Mouse (Mus musculus) cerebellum, postnatal 10 days (tissue): ENCODE results near the gene Fcho2.

Experiments used
- DNase-seq, 2 experiments: peaks; one replicate each; pipeline ENCODE4 v3.0.0; 2021; ENCODE audit warnings: mixed read lengths in 2 of 2

The Fcho2 gene

DNA sequence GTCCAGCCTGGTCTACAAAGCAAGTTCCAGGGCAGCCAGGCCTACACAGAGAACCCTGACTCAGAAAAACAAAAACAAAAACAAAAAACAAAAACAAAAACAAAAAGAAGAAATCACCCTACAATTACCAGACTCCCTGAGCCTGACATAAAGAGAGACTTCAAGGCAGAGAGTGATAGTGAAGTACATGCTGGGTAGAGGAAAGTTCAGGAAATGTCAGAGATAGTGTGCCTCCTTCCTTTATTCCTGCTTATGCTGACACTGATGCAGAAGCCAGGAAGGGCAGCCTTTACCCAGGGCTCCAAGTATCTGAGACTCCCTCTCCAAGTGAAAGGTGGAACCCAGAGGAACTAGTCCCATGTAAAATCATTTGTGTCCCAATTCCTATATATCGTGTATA lies 10.8 kb downstream of the Fcho2 start:
- DNase-seq: no peak

DNA sequence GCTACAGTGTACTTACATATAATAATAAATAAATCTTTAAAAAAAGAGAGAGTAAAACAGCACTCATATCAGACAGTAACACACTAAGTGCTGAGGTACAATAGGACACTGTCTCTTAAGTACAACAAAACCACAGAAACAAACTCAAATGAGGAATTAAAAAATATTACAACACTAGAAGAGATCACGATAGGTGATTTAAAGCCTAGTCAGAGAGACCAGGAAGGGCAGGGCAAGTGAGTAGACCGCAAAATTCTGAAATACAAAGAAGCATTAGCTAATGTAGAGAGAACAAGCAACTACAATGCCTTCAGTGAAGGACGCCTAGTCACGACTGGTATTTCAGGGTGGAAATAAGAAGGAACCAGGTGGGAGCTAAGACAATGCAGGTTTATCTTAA lies 11.6 kb downstream of the Fcho2 start:
- no peak for DNase-seq

DNA sequence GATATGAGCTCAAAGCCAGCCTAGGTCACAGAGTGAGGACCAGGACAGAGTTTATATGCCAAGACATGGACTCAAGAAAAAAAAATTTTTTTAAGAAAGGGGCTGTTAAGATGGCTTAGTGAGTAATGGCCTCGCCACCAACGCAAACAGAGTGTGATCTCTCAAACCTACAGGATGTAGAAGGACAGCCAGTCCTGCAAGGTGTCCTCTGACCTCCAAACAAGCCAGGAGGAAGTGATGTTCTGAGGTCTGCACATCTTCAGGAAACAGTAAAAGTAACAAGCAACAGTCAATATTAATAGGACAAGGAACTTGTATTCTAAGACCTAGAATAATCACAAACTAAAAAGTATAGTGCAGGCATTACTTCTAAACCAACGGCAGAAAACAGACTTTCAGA lies 12.3 kb downstream of the Fcho2 start:
- no peak for DNase-seq

DNA sequence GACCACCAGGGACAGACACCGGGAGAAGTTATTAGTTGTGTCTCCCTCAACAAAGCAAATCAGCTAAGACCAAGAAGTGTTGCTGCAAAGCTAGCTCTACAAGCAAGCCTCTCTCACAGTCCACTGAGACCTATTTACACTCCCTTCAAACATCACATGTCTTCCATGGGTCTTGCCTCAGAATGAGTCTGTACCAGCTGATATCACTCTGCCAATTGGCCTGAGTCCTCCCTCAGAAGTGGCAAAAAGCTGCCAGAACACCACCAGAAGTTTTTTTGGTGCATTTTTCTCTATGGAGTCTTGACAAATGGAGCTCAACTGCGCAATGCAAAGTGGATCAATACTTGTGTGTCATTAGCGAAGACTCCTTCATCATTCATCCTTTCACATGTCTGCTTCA lies 19.7 kb downstream of the Fcho2 start:
- no peak for DNase-seq

DNA sequence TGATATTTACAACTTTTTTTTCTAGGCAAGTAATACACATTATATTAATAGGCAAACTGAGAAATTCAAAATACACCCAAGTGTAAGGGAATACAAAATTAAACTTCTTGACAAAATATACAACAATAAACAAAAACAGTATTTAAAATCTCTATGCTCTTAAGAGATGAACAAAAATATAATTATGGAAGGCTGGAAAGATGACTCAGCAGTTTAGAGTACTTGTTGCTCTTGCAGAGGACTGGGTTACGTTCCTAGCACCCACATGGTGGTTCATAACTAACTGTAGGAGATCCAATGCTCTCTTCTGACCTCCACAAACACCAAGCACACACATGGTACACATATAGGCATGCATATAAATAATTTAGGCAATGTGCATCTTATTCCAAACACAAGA lies 22.4 kb downstream of the Fcho2 start:
- DNase-seq: no peak

DNA sequence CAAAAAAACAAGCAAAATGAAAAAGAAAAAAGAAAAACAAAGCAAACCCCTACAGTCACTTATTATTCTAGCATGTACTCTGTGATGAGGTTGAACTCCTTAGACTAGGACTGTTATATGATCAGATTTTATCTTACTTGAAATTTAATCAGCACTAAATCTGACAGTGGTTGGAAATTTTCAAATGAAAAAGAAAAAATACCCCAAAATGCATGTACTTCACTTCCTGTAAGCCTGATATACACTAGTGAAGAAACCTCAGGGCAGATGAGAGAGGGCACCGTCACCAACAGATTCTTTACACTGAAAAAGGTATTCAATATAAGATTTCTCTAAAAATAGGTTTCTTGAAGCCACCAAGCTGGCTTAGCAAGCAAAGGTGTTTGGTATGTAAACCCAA lies 23.6 kb downstream of the Fcho2 start:
- no peak for DNase-seq

DNA sequence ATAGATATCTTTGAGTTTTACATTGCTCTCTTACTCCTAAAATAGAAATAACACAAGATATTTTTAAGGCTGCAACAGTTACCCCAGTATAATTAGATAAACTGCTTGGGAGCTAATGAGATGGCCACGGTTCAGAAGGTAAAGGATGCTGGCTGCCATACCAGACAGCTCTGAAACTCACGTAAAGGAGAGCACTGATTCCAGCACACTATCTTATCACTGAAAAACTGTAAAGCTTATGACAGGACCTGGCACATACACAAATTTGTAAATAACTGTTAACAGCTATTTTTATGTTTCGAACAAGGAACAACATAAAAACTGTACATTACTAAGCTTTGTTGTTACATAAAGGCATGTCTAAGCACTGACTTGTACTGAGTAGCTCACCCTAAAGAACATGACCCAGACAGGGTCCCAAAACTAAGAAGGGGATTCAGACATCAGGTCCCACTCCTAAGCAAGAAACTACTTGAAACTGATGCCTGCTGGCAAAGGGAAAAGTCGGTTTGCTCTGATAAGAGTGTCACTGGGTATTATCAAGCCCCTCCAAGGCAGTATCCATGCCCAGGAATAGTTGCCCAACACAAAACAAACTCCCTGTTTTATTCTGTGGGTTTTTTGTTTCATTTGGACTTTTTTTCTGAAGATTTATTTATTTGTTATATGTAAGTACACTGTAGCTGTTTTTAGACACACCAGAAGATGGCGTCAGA lies 28.1 kb downstream of the Fcho2 start:
- no peak for DNase-seq

DNA sequence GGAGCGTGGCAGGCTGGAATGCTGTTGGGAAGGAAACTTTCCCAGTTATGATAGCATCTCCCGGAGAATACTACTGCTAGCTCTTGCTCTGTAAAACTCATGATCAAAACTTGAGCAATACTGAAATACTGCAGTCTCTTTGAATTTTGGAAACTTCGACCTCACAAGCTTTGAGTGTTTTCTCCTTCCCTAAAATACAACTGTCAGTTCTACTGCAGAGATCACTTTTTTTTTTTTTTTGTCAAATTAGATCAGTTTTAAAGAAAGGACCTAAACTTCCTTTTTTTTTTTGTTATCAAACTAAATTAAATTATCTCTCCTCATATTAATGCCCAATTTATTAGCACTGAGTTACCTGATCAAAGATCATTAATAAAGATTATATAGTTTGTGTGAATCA lies 37.3 kb downstream of the Fcho2 start:
- no peak for DNase-seq

DNA sequence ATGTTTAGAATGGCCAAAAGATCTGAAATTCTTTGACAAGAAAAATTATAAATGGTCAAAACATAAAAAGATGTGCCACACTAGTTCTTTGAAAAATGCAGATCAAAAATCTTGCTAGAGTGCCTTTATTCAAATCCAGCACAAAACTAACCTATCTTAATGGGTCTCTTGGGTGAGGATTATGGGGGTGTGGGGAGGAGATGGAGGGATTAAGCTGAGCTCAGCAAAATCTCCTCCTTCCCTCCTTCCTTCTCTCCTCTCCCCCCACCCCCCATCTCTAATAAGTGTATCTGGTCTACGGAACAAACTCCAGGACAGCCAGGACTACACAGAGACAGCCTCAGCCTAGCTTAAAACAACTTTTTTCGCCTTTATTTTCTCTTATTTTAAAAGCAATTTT lies 43.8 kb downstream of the Fcho2 start:
- DNase-seq: no peak

DNA sequence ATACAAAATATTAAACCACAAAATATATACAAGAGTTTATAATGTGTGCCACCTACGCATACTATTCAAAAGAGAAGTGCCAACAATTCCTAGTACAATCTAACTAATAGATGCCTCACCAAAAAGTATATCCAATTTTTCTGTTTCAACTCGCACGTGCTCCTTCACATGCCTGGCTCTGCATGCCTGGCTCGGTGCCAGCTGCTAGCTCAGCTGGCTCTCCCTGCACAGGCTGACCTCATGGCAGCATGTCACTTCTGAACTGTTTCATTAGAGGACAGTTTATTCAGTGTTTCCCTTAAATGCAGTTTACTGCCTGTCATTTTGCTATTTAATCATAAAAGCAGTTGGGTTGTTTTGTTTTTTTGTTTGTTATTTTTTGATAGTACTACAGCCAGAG lies 46.9 kb downstream of the Fcho2 start:
- peak; percentile 91 to 92 for DNase-seq

DNA sequence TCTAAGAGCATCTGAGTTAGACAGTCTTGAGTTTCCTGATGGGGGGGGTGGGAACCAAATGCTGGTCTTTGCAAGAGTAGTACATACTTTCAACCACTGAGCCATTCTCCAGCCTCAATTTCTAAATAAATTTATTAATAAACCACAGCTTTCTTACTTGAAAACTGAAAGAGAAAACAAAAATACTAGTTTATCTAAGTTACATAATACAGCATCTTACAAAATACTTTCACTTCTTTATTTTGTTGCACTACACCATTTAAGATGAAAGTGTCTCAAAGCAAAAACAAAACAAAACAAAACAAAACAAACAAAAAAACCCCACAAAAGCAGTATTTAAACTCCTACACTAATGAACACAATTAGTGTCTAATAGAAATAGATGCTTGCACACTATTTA lies 53.5 kb downstream of the Fcho2 start:
- no peak for DNase-seq

DNA sequence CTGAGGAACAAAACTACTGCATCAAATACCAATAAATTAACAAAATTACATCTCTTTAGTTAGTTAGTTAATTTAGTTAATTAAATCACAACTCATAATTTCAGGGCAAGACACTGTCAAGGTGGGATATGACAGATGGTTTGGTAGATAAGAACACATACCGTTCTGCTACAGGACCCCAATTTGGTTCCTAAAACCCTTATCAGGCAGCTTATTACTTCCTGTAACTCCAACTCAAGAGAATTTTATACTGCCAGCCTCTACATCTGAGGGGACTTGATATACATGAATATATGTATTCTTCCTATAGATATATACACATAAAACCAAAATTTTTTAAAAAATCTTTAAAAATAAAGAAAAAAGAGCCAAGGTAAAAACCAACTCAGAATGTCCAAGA lies 59.4 kb downstream of the Fcho2 start:
- DNase-seq: no peak

DNA sequence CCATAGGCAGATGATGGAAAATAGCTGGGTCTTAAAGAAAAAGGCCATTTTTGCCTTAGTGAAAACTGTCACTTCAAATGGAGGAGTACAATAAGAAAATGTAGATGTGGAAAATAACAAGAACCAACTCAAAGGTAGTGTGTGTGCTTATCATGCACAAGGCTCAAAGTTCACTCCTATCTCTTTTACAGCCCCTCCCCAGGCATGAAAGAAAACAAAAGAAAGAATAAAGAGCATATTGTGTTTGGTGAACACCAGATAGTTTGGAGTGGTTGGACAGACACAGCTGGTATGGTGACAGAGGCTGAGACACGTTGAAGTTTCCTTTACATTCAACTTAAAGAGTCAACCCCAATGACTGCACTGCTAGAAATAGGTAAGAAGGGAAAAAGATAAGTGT lies 70.6 kb downstream of the Fcho2 start:
- no peak for DNase-seq

DNA sequence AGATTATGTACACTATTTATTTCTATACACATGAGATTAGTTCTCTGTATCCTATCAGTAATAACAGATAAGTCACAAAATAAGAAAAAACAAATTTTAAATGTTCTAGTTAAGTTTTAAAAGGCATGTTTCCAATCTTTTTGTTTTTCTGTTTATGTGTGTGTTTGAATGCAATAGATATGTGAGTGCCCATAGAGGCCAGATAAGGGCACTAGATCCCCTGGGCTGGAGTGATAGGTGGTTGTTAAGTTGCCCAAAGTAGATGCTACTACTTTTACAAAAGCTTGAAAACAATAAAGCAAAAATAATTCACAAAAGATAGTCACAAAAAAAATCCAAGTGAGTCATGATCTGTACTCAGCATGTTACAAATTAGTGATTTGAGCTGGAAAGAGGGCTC lies 71.4 kb downstream of the Fcho2 start:
- no peak for DNase-seq

DNA sequence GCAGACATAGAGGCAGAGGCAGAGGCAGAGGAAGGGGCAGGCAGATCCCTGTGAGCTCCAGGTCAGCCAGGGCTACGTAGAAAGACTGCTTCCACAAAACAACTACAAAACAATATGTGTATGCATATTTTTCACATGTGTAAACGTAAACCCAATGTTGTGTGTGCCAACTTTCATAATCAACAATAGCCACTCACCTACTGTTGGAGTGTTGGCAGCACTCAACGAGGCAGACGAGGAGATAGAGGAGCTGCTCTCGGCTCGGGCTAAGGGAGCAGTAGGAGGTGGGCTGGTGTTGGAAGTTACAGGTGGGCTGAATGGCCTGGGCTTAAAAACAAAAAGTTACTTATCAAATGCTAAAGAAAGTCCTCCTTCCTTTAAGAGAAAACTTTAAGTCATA lies 72.0 kb downstream of the Fcho2 start:
- no peak for DNase-seq

DNA sequence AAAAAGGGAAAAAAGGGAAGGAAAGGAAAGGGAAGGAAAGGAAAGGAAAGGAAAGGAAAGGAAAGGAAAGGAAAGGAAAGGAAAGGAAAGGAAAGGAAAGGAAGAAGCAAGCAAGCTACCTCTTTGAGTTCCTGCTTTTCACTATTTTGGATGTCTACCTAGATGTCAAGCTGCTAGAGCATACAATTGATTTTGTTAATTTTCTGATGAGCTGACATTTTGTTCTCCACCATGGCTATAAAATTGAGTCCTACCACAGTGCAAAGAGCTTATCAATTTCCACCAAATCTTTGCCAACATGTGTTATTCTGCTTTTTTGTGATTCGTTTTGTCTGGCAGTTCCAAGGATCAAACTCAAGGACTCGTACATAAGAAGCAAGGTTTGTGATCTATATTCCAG lies 77.0 kb downstream of the Fcho2 start:
- no peak for DNase-seq

DNA sequence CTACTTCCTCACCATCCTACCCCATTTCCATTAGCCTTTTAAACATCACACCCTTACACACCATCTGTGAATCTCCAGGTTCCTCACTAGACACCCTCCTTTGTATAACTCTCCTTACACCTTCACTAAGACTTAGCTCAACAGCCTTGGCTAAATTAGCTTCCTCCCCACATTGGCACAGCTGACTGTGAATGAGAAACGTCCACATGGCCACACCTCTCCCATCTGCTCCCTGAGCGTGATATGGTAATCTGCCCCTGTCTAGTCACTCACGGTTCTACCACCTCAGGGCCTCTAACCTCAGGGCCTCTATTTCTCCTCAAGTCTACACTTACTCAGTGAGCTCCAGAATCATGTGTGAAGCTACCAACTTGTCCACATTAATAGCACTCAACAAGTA lies 82.0 kb downstream of the Fcho2 start:
- peak; percentile 16 to 41 for DNase-seq

DNA sequence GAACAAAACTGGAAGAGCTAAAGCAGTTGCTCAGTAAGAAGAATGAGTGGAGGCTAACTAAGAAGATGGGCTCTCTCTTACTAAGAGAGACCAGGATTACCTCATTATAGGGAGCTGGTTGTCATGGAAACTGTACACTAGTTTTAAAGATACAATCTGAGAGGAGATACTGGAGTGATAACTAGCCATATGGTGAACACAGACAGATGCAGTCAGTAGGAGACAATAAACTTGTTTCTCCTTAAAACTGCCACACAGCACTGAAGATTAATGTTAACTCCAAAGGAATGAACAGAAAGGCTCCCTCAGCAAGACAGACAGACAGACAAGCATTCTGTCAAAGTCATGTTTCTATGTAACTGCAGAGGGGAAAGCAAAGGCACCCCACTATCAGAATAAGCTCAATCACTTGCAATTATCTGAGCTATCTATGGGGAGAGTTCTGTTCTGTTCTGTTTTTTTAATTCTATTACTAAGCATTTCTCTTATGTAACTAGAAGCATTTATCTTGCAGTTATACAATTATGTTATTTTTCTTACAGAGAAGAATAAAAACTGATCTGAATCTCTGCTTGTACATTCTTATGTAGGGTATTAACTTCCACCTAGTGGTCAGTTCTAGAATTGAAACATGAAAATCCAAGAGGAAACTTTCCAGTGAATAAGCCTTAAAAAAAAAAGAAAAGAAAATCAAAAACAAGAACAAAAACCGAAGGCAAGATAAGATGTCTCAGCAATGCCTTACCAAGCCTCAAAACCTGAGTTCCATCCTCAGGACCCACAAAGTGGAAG lies 85.8 kb downstream of the Fcho2 start:
- DNase-seq: peak in 1 of 2 experiments; percentile 21

DNA sequence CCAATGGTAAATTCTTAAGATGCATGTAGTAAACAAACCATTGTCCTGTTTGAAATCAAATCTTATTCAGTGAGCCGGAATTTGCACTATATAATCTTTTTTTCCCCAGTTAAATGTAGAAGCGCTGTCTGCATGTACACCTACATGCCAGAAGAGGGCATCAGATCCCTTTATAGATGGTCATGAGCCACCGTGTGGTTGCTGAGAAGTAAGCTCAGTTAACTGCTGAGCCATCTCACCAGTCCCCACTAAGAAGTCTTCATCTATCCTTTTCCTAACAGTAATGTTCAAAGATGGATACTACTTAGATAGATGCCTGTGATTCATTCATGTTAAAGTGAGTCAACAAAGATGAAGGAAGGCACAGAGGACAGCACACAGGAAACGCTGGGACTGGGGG lies 88.8 kb downstream of the Fcho2 start:
- peak; percentile 19 to 44 for DNase-seq

DNA sequence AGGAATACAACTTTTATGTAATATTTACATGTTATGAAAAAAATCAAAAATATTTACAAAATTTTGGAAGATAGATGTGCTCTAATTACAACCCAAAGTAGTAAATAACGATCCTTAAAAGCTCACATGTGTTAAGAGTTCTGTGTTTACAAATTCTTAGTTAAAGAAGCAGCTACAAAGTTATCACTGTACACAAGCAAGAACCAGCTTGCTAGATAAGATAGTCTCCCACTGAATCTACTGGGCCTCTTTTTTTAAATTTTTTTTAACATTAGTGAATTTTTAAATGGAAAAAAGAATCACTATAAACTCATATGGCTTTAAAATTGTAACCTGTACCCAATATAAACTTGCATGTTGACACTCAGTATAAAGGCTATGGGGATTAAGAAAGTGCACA lies 91.8 kb downstream of the Fcho2 start:
- no peak for DNase-seq

DNA sequence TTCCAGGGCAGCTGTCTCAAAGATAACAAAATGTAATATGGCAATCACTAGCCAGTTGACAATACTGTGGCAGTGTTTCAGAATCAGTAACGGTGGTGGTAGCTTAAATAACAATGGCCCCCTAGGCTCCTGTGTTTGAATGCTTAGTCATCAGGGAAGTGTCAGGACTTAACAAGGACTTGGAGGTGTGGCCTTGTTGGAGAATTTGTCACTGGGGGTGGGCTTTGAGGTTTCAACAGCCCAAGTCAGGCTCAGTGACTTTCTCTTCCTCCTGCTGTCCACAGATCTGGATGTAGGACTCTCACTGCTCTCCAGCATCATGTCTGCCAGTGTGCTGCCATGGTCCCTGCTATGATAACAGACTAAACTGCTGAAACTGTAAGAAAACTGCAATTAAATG lies 93.0 kb downstream of the Fcho2 start:
- no peak for DNase-seq

DNA sequence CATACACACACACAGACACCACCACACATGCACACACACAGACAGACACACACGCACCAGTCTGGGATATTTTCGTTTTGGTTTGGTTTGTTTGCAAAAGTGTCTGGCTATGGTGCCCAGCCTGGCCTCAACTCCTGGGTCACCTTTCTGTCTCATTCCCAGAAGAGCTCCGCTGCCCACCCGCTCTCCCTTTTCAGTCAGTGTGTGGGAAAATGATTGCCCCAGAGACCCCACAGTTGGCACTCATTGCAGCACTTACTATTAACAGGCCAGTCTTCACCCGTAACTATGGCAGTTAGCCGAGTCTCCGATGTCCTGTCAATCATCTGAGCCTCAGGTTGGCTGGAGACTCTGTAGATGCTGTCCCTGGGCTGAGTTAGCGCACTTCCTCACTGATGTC lies 99.1 kb downstream of the Fcho2 start:
- no peak for DNase-seq

DNA sequence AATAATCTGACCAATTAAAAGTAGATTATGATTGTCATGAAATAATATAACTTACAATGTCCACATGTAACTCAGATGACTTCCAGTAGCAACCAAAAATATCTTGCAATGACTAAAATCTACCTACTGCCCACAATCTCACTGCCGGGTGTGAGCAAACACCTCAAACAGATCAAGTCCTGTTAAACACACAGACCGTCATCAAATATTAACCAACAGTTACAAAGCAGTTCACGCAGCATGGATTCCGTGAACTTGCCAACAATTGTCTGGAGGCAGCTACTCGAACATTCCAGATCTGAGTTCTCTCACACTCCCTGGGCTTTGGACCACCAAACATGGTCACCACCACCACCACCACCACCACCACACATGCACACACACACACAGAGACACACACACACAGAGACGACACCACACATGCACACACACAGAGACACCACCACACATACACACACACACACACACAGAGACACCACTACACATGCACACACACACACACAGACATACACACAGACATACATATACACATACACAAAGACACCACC lies 99.7 kb downstream of the Fcho2 start:
- DNase-seq: no peak

DNA sequence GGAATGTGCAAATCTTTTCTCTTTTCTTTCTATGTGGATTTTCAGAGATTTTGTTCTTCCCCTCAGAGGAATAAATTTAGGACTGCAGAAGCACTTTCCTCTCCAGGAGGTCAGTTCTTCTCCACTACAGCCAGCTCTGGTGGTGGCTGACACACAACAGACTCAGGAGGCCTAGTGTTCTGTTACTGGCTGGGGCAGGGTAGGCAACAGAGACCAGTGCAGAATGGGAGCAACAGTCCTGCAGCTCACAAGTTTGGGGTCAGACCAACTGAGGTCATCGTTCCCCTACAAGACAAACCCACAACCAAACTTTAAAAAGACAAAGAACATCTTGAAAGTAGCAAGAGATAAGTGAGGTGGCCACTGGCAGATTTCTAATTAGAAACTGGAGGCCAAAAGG lies 104.6 kb downstream of the Fcho2 start:
- DNase-seq: no peak
